Mouse (Mus musculus) kidney, postnatal 4 days (tissue): ENCODE results near the gene Ift43.
A peak's percentile ranks its signal among the peaks of the same experiment; 100 is the strongest.

Experiments used
- DNase-seq, 2 experiments: peaks; one replicate each; pipeline ENCODE4 v3.0.0; 2021; ENCODE audit warnings: mixed read lengths in 2 of 2

The Ift43 gene

GRCm38 (mm10) chr12:86135691-86136090, 53.4 kb downstream of the Ift43 start:
- no peak for DNase-seq

- no peak for DNase-seq
Measured at GRCm38 (mm10) chr12:86138696-86139095, 56.4 kb downstream of the Ift43 start.

GRCm38 (mm10) chr12:86142389-86142788, 60.0 kb downstream of the Ift43 start:
- no peak for DNase-seq

- DNase-seq: no peak
Measured at GRCm38 (mm10) chr12:86146246-86146645, 63.9 kb downstream of the Ift43 start.

GRCm38 (mm10) chr12:86148271-86148670, 65.9 kb downstream of the Ift43 start:
- DNase-seq: no peak

GRCm38 (mm10) chr12:86149087-86149486, 66.7 kb downstream of the Ift43 start:
- DNase-seq: no peak

- peak in 1 of 2 experiments; percentile 34 for DNase-seq
Measured at GRCm38 (mm10) chr12:86151941-86152340, 69.6 kb downstream of the Ift43 start.

- no peak for DNase-seq
Measured at GRCm38 (mm10) chr12:86153213-86153957, 71.0 kb downstream of the Ift43 start.

GRCm38 (mm10) chr12:86155176-86155575, 72.8 kb downstream of the Ift43 start:
- DNase-seq: no peak

GRCm38 (mm10) chr12:86157166-86157565, 74.8 kb downstream of the Ift43 start:
- no peak for DNase-seq

- peak; percentile 36 to 40 for DNase-seq
Measured at GRCm38 (mm10) chr12:86157894-86158444, 75.6 kb downstream of the Ift43 start.

GRCm38 (mm10) chr12:86158689-86159483, 76.5 kb downstream of the Ift43 start:
- no peak for DNase-seq

- no peak for DNase-seq
Measured at GRCm38 (mm10) chr12:86161436-86161835, 79.1 kb downstream of the Ift43 start.

- no peak for DNase-seq
Measured at GRCm38 (mm10) chr12:86161942-86162341, 79.6 kb downstream of the Ift43 start.

- DNase-seq: peak in 1 of 2 experiments; percentile 18
Measured at GRCm38 (mm10) chr12:86162890-86163816, 80.8 kb downstream of the Ift43 start.

GRCm38 (mm10) chr12:86166244-86166643, 83.9 kb downstream of the Ift43 start:
- no peak for DNase-seq

GRCm38 (mm10) chr12:86167075-86167474, 84.7 kb downstream of the Ift43 start:
- DNase-seq: peak; percentile 21 to 47

- DNase-seq: no peak
Measured at GRCm38 (mm10) chr12:86168712-86169111, 86.4 kb downstream of the Ift43 start.

GRCm38 (mm10) chr12:86169195-86169594, 86.9 kb downstream of the Ift43 start:
- DNase-seq: no peak

GRCm38 (mm10) chr12:86173314-86173713, 91.0 kb downstream of the Ift43 start:
- DNase-seq: peak in 1 of 2 experiments; percentile 24

- DNase-seq: peak; percentile 18 to 21
Measured at GRCm38 (mm10) chr12:86174369-86174768, 92.0 kb downstream of the Ift43 start.

- DNase-seq: no peak
Measured at GRCm38 (mm10) chr12:86175476-86175942, 93.2 kb downstream of the Ift43 start.
